Mouse (Mus musculus) heart, adult 2 months (tissue): ENCODE measurements around the gene Coro2b.

Experiments used
- CTCF ChIP-seq: fragments of 200-600 bp; IDR thresholded peaks from 2 replicates; pipeline ENCODE4 v1.8.1; 2022; ENCODE audit warnings: antibody characterized with exemption, mild to moderate bottlenecking, moderate library complexity
- POLR2A ChIP-seq: fragments of 200-500 bp; IDR thresholded peaks from 2 replicates; pipeline ENCODE4 v1.6.1; 2011; ENCODE audit warnings: mild to moderate bottlenecking, low read depth, low read length, control low read depth; ENCODE audit not compliant: insufficient read depth

- TF ChIP-seq CTCF, result no peak
- TF ChIP-seq POLR2A, result no peak
Measured at GRCm38 (mm10) chr9:62469696-62470095, 67.1 kb downstream of the Coro2b start.
